Mouse (Mus musculus): ENCODE measurements around the gene Fmnl2.

The Fmnl2 gene

DNA sequence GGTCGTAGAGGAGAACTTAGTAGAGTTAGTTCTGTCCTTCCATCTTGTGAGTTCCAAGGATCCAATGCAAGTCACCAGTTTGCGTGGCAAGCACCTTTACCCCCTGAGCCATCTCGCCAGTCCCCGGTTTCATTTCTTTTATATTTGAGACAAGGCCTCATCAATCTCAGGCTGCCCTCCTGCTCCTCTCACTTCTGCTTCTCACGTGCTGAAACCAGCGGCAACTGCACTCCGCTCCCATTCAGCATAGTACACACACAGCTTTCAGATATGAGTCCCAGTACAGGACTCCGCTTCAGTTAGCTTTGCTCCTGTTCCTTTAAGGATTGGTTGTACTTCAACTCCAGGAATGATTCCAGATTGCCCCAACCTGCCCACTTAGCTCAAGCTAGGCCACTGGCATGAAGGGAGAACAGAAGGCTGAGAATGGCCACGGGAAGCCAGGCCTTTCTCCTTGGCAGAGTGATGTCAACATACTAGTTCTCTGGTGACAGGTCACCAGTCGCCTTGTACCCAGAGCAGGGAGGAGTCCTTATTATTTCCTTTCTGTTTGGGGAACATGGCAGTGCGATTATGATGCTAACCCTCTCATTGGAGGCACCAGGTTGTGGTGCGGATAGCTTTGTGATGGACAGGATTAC lies 109.3 kb downstream of the Fmnl2 start:
- in situ Hi-C loops (cut with MboI; ENCODE audit: low pct_unique_long_range_greater_than_20kb in 1 of 2, low sequenced_read_pairs in 2 of 2, unreplicated experiment in 1 of 2), result no loop called here

- in situ Hi-C loops (cut with MboI; ENCODE audit: low pct_unique_long_range_greater_than_20kb in 1 of 2, low sequenced_read_pairs in 2 of 2, unreplicated experiment in 1 of 2), result no loop called here
Measured at GRCm38 (mm10) chr2:52967461-52967823, 109.8 kb downstream of the Fmnl2 start.

- in situ Hi-C loops (cut with MboI; ENCODE audit: low pct_unique_long_range_greater_than_20kb in 1 of 2, low sequenced_read_pairs in 2 of 2, unreplicated experiment in 1 of 2), result no loop called here
Measured at GRCm38 (mm10) chr2:52968884-52969283, 111.2 kb downstream of the Fmnl2 start.

DNA sequence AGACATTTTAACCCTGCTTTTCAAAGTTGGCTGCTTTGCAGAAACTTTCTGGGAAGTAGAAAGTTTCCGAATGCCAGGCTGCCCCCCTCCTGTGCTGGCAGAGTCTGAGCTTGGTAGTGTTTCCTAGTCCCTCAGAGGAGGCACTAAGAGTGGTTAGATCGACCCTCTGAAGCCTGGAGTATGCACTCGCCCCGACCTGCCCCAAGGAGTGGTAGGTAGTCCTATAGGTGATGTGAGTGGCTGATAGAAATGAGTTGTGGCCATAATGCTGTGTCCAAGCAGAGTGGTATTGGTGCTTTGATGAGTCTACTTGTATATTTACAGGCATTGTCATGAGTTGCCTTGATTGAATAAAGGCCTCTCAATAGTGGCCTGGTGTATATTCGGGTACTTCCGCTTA lies 116.4 kb downstream of the Fmnl2 start:
- in situ Hi-C loops (cut with MboI; ENCODE audit: low pct_unique_long_range_greater_than_20kb in 1 of 2, low sequenced_read_pairs in 2 of 2, unreplicated experiment in 1 of 2), result no loop called here

DNA sequence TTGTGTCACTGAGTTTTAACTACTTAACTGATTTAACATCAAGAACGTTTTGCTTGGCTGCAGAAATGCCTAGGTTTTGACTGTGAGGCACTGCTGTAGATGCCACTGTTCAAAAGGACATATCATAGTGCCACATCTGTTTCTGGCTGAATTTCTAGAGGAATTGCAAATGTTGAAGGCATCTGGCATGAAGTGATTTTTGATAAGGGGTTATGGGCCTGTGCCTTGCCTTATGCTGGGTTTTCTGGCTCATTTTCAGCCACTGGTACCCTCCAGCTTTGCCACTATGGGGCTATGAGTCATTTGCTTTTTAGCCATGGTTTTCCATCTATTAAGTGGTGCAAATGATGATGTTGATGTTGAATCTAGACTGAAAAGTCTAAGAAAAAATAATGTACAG lies 117.1 kb downstream of the Fmnl2 start:
- in situ Hi-C loops (cut with MboI; ENCODE audit: low pct_unique_long_range_greater_than_20kb in 1 of 2, low sequenced_read_pairs in 2 of 2, unreplicated experiment in 1 of 2), result no loop called here

DNA sequence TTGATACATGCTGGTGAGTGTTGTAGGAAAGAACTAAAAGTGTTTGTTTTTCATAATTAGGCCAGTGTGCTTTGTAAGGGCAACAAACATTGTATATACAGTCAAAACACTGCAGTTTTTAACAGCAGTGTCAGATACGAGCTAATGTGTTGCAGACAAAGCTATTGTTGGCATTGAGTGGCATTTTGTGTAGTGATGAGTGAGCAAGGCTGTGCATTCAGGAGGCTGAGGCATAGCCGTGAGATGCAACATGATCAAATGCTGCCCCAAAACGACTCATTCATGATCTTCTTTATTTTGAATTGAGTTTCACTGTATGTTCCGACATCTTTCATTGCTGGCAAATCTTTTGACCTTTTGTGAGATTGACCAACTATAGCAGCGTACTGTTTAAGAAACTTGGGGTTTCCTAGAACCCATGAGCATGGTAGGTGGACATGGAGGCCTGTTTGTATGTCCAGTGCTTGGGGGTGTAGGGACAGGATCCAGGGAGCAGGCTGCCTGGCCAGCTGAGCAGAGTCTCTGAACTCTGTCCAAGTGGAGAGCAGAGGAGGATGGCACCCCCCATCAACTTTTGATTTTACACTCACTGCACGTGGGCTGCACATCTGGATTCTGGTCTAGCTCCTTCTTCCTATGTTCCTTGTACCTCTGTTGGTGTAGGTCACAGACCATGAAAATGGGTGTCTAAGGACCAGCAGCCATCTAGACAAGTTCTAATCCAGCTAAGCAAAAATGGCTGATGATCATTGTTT lies 120.4 kb downstream of the Fmnl2 start:
- in situ Hi-C loops (cut with MboI; ENCODE audit: low pct_unique_long_range_greater_than_20kb in 1 of 2, low sequenced_read_pairs in 2 of 2, unreplicated experiment in 1 of 2), result no loop called here

- in situ Hi-C loops (cut with MboI; ENCODE audit: low pct_unique_long_range_greater_than_20kb in 1 of 2, low sequenced_read_pairs in 2 of 2, unreplicated experiment in 1 of 2), result no loop called here
Measured at GRCm38 (mm10) chr2:52978796-52979195, 121.1 kb downstream of the Fmnl2 start.

- in situ Hi-C loops (cut with MboI; ENCODE audit: low pct_unique_long_range_greater_than_20kb in 1 of 2, low sequenced_read_pairs in 2 of 2, unreplicated experiment in 1 of 2), result no loop called here
Measured at GRCm38 (mm10) chr2:52979280-52979763, 121.7 kb downstream of the Fmnl2 start.

- in situ Hi-C loops (cut with MboI; ENCODE audit: low pct_unique_long_range_greater_than_20kb in 1 of 2, low sequenced_read_pairs in 2 of 2, unreplicated experiment in 1 of 2), result no loop called here
Measured at GRCm38 (mm10) chr2:52981126-52981525, 123.5 kb downstream of the Fmnl2 start.

GRCm38 (mm10) chr2:52981595-52981994 lies 123.9 kb downstream of the Fmnl2 start:
- in situ Hi-C loops (cut with MboI; ENCODE audit: low pct_unique_long_range_greater_than_20kb in 1 of 2, low sequenced_read_pairs in 2 of 2, unreplicated experiment in 1 of 2), result no loop called here

DNA sequence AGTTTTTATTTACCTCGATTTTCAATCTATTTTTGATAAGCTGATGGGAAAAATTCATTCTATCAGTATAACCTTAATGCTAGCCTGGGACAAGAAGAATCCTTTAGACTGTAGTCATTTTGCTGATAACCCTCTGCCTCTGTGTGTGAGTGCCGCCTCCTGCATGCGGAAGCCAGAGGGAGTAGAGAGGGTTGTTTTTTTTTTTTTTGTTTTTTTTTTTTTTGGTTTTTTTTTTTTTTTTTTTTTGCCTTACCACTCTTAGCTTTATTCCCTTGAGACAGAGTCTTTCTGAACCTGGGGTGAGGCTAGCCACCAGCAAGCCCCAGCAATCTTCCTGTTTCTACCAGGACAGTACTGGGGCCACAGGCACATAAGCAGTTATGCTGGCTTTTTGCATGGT lies 124.8 kb downstream of the Fmnl2 start:
- in situ Hi-C loops (cut with MboI; ENCODE audit: low pct_unique_long_range_greater_than_20kb in 1 of 2, low sequenced_read_pairs in 2 of 2, unreplicated experiment in 1 of 2), result no loop called here

GRCm38 (mm10) chr2:52984556-52984955 lies 126.9 kb downstream of the Fmnl2 start:
- in situ Hi-C loops (cut with MboI; ENCODE audit: low pct_unique_long_range_greater_than_20kb in 1 of 2, low sequenced_read_pairs in 2 of 2, unreplicated experiment in 1 of 2), result no loop called here

DNA sequence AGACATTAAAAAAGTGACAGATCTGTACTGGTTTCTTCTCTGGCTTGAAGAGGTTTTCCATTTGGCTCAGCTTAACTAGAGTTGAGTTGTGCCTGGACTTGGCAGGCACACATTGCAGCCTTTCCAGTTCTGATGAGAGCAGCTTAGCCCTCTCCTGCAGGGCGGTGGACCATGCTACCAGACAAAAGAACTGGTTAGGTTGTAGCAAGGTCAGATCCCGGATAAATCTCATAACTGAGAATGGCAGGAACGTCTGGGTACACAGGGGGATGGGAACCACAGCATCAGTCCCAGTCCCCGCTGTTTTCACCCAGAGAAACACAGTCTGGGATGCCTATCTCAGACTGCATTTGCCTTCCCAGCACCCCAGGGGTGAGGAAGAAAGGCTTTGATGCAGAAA lies 127.5 kb downstream of the Fmnl2 start:
- in situ Hi-C loops (cut with MboI; ENCODE audit: low pct_unique_long_range_greater_than_20kb in 1 of 2, low sequenced_read_pairs in 2 of 2, unreplicated experiment in 1 of 2), result no loop called here

- in situ Hi-C loops (cut with MboI; ENCODE audit: low pct_unique_long_range_greater_than_20kb in 1 of 2, low sequenced_read_pairs in 2 of 2, unreplicated experiment in 1 of 2), result no loop called here
Measured at GRCm38 (mm10) chr2:52986354-52986753, 128.7 kb downstream of the Fmnl2 start.

DNA sequence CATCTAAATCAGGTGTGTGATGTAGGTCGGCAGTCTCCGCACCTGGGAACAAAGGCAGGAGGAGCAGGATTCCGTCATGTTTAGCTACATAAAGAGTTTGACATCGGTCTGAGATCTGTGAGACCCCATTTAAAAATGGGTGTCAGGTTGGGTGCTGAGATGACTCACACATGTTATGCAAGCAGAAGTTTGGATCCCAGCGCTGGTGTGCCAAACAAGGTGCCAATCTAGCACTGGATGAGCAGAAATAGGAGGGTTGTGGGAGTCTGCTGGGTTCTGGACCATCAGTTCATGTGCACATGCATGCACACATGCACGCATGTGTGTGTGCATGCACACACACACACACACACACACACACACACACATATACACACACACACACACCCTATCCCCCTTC lies 129.4 kb downstream of the Fmnl2 start:
- in situ Hi-C loops (cut with MboI; ENCODE audit: low pct_unique_long_range_greater_than_20kb in 1 of 2, low sequenced_read_pairs in 2 of 2, unreplicated experiment in 1 of 2), result no loop called here

GRCm38 (mm10) chr2:52987637-52988295 lies 130.1 kb downstream of the Fmnl2 start:
- in situ Hi-C loops (cut with MboI; ENCODE audit: low pct_unique_long_range_greater_than_20kb in 1 of 2, low sequenced_read_pairs in 2 of 2, unreplicated experiment in 1 of 2), result no loop called here

- in situ Hi-C loops (cut with MboI; ENCODE audit: low pct_unique_long_range_greater_than_20kb in 1 of 2, low sequenced_read_pairs in 2 of 2, unreplicated experiment in 1 of 2), result no loop called here
Measured at GRCm38 (mm10) chr2:52989316-52989715, 131.7 kb downstream of the Fmnl2 start.

DNA sequence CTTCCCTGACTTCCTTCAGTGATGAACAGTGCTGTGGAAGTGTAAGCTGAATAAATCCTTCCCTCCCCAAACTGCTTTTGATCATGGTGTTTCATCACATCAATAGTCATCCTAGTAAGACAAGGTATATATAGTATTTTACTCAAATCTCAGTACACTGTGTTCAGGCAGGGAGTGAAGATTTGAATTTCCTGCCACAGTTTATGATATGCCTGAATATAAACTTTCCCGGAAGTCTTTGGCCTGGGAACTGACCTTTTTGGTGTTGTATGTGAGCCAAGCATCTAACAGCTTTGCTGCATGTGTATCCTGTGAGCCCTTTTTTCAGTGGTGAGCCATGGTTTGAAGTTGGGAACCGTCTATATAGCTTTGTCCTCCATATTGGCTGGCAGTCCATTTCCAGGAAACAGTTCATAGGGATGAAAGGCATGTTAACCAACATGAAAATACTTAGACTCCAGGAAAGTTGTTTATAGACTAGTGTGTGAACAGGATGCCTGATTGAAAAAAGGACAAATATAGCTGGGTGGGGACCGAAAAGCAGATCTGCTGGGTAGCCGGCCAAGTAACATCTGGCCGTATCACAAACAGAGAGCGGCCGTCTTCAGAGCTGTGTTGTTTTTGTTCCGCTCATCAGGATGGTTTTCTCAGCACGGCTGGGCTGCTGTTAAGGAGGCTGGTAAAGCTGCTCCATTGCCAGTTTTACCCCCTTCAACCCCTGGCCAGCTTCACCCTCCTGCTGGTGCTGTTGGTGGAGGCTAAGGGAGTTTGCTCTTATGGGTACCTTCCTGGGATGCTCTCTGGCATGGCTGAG lies 133.4 kb downstream of the Fmnl2 start:
- in situ Hi-C loops (cut with MboI; ENCODE audit: low pct_unique_long_range_greater_than_20kb in 1 of 2, low sequenced_read_pairs in 2 of 2, unreplicated experiment in 1 of 2), result no loop called here

DNA sequence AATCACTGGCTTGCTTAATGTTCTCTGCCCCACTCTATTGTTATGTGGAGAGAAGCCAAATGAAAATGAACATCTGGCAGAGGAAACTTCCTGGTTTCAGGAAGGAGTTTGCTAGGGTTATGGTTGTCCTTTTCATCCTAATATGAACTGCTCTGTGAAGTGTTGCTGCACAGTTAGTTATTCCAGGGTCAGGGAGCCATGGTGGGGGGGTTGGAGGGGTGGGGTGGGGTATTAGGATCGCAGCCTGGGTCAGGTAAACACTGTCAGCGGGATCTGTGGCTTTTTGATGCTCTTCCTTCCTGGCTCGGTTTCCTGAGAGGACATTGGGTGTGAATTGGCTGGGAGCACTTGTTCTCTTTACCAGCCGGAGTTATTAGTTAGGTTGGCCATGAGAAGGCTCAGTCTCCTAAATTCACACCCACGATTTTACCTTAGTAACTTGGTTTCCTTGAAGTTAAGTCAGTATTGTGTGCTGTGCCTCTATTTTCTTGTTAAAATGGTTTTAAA lies 134.1 kb downstream of the Fmnl2 start:
- in situ Hi-C loops (cut with MboI; ENCODE audit: low pct_unique_long_range_greater_than_20kb in 1 of 2, low sequenced_read_pairs in 2 of 2, unreplicated experiment in 1 of 2), result no loop called here

Data from mouse embryonic stem cell (cell line).